Mouse (Mus musculus): ENCODE measurements around the gene Sept10.
A peak's percentile ranks its signal among the peaks of the same experiment; 100 is the strongest.

The Sept10 gene

GRCm38 (mm10) chr10:59221473-59222270, at the start of gene Sept10, which contains the start of gene Sowahc:
Gene Sept10, minus strand, starts transcription at chr10:59221847.
Gene Sowahc, plus strand, starts transcription at chr10:59221953.
- peak; percentile 98 for DNase-seq

- DNase-seq: no peak
Observed at GRCm38 (mm10) chr10:59268754-59269153, 47.1 kb upstream of the Sept10 start.

GRCm38 (mm10) chr10:59268109-59268508, 46.5 kb upstream of the Sept10 start:
- DNase-seq: no peak

GRCm38 (mm10) chr10:59267275-59267674, 45.6 kb upstream of the Sept10 start:
- no peak for DNase-seq

- no peak for DNase-seq
Observed at GRCm38 (mm10) chr10:59266097-59266496, 44.5 kb upstream of the Sept10 start.

- no peak for DNase-seq
Observed at GRCm38 (mm10) chr10:59265674-59266073, 44.0 kb upstream of the Sept10 start.

GRCm38 (mm10) chr10:59265067-59265466, 43.4 kb upstream of the Sept10 start:
- no peak for DNase-seq

GRCm38 (mm10) chr10:59262979-59263378, 41.3 kb upstream of the Sept10 start:
- no peak for DNase-seq

- DNase-seq: no peak
Observed at GRCm38 (mm10) chr10:59262021-59262420, 40.4 kb upstream of the Sept10 start.

GRCm38 (mm10) chr10:59261603-59262002, 40.0 kb upstream of the Sept10 start:
- no peak for DNase-seq

GRCm38 (mm10) chr10:59259572-59259971, 37.9 kb upstream of the Sept10 start:
- DNase-seq: no peak

- no peak for DNase-seq
Observed at GRCm38 (mm10) chr10:59256533-59256932, 34.9 kb upstream of the Sept10 start.

GRCm38 (mm10) chr10:59253541-59254079, 32.0 kb upstream of the Sept10 start:
- no peak for DNase-seq

GRCm38 (mm10) chr10:59252396-59252795, 30.7 kb upstream of the Sept10 start:
- DNase-seq: no peak

GRCm38 (mm10) chr10:59251980-59252379, 30.3 kb upstream of the Sept10 start:
- no peak for DNase-seq

GRCm38 (mm10) chr10:59250679-59251078, 29.0 kb upstream of the Sept10 start:
- DNase-seq: no peak

- no peak for DNase-seq
Observed at GRCm38 (mm10) chr10:59249531-59249930, 27.9 kb upstream of the Sept10 start.

GRCm38 (mm10) chr10:59241141-59241541, 19.5 kb upstream of the Sept10 start:
- no peak for DNase-seq

GRCm38 (mm10) chr10:59237757-59238156, 16.1 kb upstream of the Sept10 start:
- DNase-seq: no peak

GRCm38 (mm10) chr10:59236486-59236885, 14.8 kb upstream of the Sept10 start:
- DNase-seq: no peak

- no peak for DNase-seq
Observed at GRCm38 (mm10) chr10:59235847-59236246, 14.2 kb upstream of the Sept10 start.

GRCm38 (mm10) chr10:59235227-59235626, 13.6 kb upstream of the Sept10 start:
- DNase-seq: no peak

- DNase-seq: no peak
Observed at GRCm38 (mm10) chr10:59229205-59229820, 7.7 kb upstream of the Sept10 start.

GRCm38 (mm10) chr10:59225137-59225536, 3.5 kb upstream of the Sept10 start:
- no peak for DNase-seq

Measured in thymus, postnatal 14 days (tissue).